Mouse (Mus musculus) testis, adult 2 months (tissue): Measurements from ENCODE around the gene Anks6. TPM values are rescaled to one million over a fixed set of nuclear protein-coding genes. Genes with fewer than 3 reads are reported as not detected.

Experiments
- H3K27ac ChIP-seq: fragments of 200-500 bp; 2 replicates; pipeline ENCODE4 v1.5.1; 2012; ENCODE audit warnings: low read depth, low read length; ENCODE audit not compliant: control insufficient read depth, insufficient read depth
- H3K27me3 ChIP-seq: fragments of 200-500 bp; 2 replicates; pipeline ENCODE4 v1.6.1; 2012; ENCODE audit warnings: mild to moderate bottlenecking, low read length, moderate library complexity; ENCODE audit not compliant: control insufficient read depth, insufficient read depth
- H3K36me3 ChIP-seq: fragments of 200-500 bp; 2 replicates; pipeline ENCODE4 v1.6.1; 2012; ENCODE audit warnings: mild to moderate bottlenecking, low read length; ENCODE audit not compliant: control insufficient read depth, insufficient read depth
- H3K4me1 ChIP-seq: fragments of 200-500 bp; 2 replicates; pipeline ENCODE4 v1.6.1; 2012; ENCODE audit warnings: low read length; ENCODE audit not compliant: control insufficient read depth, insufficient read depth
- H3K4me3 ChIP-seq: fragments of 200-500 bp; 2 replicates; pipeline ENCODE4 v1.5.1; 2012; ENCODE audit warnings: low read depth, mild to moderate bottlenecking, low read length, moderate library complexity, mixed read lengths; ENCODE audit not compliant: control insufficient read depth
- CTCF ChIP-seq: fragments of 200-500 bp; IDR thresholded peaks from 2 replicates; pipeline ENCODE4 v1.5.1; 2012; ENCODE audit warnings: low read depth, mild to moderate bottlenecking, inconsistent platforms, low read length, moderate library complexity; ENCODE audit not compliant: control insufficient read depth, insufficient read depth, insufficient replicate concordance
- POLR2A ChIP-seq: fragments of 200-500 bp; IDR thresholded peaks from 2 replicates; pipeline ENCODE4 v1.6.1; 2012; ENCODE audit warnings: low read depth, mild to moderate bottlenecking, inconsistent platforms, low read length, moderate library complexity; ENCODE audit not compliant: control insufficient read depth
- polyA plus RNA-seq: library from polyadenylated mRNA; depleted of rRNA; stranded (reverse); fragments of >200 nt; gene quantifications from 2 replicates; pipeline ENCODE4 v1.2.3, GENCODE M21; 2012; rRNA removed

The Anks6 gene
- polyA plus RNA-seq, 1 experiment: 4.3 TPM

GRCm38 (mm10) chr4:46966551-46966950 is 90.7 kb downstream of the Anks6 start:
- H3K4me3 ChIP-seq: no peak overlapping the region
- H3K27ac ChIP-seq: no peak overlapping the region
- TF ChIP-seq POLR2A (no peak), CTCF (no peak)
- no peaks in the 10 kb centered on the region for H3K27me3 ChIP-seq
- H3K4me1 ChIP-seq: no peaks in the 10 kb centered on the region
- no peaks in the 10 kb centered on the region for H3K36me3 ChIP-seq

Other genes starting within 250 kb of the Anks6 start
- gene Gabbr2, start 65.6 kb downstream of the Anks6 start, polyA plus RNA-seq: 3.2 and 4.1 TPM in 2 replicates
- 2.0 and 2.4 TPM in 2 replicates for gene Galnt12, start 34.5 kb upstream of the Anks6 start, polyA plus RNA-seq
- gene Col15a1, start 150.7 kb upstream of the Anks6 start, polyA plus RNA-seq: 30.0 and 34.7 TPM in 2 replicates